Mouse (Mus musculus) c-Kit-positive CD71-positive TER-119-positive erythroid progenitor cells, embryonic 14.5 days (primary cell): ENCODE measurements around the gene Crocc2.

ENCODE experiments used
- DNase-seq: peaks from one replicate; pipeline ENCODE4 v3.0.0-alpha.2; 2013; ENCODE audit warnings: low spot score

Gene Crocc2

DNA sequence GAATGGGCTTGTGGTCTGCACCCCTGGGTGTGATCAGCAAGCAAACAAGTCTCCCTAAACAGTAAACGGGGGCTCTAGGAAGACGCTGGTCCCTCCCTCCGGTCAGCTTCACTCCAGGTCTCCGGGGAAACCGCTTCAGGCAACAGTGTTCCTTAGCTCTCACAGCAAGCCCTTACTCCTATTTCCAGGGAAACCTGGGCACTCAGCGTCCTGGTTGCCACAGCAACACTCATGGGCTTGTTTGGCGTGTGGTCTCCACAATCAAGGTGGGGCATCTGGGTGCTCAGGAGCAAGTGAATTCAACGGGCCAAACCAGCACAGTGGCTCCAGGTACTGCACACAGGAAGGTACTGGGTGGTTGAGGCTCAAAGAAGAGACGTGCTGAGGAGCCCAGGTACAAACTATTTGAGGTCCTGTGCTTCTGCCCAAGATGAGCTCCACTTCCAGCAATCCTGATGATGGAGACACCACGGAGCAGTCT is at the start of gene Crocc2:
Gene Crocc2 (plus strand): TSS at position 431 of the 481 bp plus-strand sequence.
- DNase-seq, result no peak

DNA sequence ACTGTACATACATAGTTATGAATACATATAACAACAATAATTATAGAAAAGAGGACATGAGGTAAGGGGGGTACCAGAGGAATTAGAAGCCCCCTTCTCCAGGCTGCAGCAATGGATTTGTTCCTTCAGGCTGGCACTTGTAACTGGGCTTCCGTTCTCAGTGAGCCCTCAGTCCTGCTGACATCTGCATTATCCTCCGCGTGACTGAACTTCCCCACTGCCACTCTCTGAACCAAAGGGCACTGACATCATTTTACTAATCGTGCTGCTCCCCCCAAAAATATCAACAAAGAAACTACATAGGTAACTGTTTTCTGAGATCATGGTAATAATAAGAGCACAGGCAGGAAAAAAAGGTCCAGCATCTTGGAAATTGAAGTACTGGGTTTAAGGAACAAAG is 49.7 kb upstream of the Crocc2 start:
- no peak for DNase-seq

DNA sequence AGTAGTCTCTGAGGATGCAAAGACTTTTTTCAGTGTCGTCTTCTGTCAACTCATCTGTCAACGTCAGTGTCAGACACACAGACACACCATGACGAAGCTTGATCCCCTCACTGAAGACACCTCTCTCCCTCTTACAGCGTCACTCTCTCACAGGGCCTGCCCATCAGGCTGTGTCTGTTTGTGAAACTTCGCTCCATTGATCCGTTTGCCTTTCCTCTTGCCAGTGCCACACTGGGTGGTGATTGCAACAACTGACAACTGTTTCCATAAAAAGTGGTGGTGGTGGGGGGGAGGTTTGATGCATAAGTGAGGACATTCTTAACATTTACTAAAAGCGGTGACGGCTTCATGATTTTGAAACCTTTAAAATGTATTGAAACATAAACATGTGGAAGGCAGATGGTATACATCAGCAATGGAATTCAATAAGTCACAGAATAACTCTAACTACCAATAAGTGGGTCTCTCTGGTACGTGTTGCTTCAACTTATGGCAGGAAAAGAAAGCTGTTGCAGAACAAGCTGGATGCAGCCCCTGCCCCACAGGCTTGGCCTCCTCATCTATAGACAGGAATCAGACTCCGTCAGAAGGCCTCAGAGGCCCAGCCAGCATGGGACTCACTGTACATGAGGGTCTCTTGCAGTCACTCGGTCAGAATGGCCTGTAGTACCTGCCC is 45.2 kb upstream of the Crocc2 start:
- DNase-seq, result no peak

DNA sequence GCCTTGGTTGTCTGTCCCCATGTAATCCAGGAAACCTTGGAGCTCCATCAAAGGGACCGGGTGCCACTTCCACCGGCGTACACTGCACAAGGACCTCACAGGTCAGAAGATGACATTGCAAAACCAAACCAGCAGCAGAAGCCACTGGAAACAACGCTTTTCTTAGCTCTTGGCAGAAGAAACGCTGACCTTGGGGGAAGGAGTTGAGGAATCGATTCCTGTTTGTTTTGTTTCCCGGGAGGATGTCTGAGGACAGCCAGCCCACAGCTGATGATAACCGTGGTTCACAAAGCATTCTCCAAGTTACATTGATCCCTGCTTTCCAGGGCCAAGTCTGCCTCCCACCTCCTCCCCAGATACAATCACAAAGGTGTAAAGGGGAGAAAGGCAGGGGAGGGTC is 44.5 kb upstream of the Crocc2 start:
- DNase-seq, result no peak

DNA sequence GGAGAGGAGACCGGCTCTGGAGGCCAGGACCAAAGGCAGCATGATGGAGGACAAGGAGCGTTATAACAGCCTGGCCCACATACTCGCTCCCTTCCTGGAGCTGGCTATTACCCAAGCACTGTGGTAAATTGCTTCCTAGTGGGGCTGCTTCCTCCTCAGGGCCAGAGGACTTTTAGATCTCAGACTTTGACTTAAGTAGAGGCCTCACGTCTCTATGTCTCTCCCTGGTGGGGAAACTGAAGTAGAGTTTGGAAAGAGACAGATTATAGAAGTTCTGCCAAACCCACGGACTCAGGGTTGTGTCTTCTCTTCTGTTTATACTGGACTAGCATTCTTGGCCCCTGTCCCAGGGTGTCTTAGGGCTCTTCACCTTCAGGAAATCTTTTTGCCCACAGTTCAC is 43.3 kb upstream of the Crocc2 start:
- no peak for DNase-seq

DNA sequence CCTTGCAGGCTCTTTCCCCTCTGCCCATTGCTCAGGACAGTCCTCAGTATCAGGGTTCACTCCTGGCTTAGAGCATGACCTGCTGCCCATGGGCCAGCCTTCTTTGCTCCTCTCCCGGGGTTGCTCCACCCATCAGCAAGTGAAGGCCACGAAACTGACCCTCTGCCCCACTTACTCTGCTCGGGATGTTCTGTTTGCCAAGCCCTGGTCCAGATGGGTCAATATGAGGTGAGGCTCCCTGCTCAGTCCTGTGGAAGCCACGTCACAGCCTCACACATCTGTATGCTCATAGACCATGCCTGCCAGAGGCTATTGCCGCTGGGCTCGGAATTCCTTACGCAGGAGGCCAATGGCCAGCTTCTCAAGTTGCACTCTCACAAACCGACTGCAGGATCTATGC is 40.3 kb upstream of the Crocc2 start:
- no peak for DNase-seq

DNA sequence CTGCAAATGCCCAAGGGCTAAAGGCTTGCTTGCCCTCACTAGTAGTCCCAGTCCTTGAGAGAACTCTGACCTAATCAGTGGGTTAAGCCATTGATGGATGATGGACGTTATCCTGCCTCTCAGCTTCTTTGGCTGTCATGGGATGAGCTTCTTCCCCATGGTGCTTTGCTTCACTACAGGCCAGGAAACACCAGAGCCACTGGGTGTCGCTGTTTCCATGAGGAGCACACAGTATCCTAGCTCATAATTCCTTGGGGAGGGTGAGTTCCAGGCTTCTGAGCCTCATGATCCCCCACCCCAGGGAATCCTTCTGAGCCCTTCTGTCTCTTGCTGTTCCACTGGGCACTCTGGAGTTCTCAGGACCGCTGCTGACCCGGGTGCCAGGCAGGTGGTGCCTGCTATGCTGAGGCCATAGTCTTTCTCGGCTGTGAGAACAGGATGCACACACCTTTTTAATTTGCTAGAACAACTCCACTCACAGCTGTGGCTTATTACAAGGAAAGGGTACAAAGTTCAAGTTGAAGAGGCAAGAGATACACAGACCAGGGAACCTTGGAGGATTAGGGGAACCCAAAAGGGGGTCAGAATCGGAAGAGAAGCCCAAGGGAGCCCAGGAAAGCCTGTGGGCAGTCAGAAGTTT is 39.7 kb upstream of the Crocc2 start:
- no peak for DNase-seq

DNA sequence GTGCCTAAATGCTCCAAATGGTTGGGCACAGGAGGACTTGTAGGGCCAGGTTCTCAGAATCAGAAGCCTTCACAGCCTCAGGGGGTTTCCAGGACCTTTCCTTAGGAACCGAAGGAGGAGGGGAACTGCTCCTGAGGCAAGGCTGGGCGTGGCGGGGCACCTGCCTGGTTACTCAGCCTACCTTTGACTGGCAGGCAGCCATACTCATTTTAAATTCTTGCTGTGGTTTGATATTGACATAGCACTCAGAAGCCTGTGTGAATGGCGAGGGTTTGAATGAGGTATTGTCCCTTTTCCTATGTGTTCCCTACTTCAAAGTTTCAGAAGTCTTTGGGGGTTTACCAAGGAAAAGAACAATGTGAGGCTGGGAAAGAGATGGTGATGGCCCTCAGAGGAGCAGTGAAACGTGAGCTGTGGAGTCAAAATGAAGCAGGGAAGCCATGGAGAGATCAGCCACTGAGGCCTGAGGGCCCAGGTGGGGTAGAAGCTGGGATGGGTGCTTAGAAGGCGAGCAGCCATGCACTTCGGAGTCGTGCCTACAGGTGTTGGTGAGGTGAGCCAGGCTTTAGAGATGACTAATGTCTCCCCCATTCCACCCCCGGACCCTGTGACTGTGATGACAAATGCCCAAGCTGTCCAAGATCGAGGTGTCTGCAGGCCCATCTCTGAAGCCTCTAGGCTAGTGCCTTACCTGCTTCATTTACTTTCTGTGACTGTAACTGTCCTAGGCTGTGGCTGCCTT is 38.1 kb upstream of the Crocc2 start:
- no peak for DNase-seq

DNA sequence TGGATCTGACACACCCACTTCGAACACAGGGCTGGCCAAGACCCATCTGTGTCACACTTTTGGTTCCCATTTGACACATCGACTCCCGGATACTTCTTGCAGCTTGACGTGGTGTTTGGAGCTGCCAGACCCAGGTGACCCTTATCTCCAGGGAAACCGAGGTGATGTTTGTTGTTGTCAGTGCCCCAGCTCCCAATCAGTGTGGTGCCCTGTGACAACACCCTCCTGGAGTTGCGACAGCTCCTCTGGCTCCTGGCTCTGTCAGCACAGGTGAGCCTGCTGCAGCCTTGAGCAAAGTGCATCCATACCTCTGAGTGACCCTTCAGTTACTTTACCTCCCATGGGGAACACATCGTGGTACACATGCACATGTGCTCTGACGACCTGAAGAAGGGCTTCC is 35.8 kb upstream of the Crocc2 start:
- DNase-seq, result no peak

DNA sequence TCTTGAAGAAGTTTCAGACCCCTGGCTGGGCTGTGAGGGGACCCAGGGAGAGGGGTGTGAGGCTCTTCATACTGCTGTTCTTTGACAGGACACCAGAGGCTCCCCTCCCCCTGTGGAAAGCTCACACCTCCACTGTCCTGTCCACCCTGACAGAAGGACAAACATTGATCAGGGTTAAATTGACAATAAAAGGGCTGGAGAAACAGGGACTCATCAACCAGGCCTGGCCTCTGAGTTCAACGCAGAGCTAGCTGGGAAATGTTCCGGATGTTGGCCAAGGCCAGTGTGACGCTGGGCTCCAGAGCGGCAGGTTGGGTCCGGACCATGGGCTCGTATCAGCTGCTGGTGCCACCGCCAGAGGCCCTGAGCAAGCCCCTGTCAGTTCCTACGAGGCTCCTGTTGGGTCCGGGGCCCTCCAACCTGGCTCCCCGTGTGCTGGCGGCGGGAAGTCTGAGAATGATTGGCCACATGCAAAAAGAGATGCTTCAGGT is 33.4 kb upstream of the Crocc2 start, which contains the start of gene Agxt:
Gene Agxt (plus strand): TSS at position 205 of the 491 bp plus-strand sequence.
- no peak for DNase-seq

DNA sequence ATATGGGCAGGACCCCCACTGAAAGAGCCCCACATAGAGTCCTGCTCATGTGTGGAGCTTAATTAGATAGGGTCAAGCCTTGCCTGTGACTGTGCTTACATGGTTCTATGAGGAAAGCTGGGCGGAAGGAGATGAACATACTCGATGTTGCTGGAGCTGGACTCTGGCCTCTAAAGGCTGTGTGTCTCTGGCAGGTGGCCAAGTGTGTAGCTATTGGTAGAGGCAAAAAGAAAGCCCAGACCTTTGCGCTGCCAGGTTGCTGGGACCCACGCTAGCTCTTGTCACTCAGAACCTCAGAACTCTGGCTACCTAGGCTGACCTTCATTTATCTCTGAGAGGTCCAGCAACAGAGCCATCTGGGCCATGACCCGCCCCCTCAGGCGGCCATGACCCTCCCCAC is 30.0 kb upstream of the Crocc2 start:
- no peak for DNase-seq

DNA sequence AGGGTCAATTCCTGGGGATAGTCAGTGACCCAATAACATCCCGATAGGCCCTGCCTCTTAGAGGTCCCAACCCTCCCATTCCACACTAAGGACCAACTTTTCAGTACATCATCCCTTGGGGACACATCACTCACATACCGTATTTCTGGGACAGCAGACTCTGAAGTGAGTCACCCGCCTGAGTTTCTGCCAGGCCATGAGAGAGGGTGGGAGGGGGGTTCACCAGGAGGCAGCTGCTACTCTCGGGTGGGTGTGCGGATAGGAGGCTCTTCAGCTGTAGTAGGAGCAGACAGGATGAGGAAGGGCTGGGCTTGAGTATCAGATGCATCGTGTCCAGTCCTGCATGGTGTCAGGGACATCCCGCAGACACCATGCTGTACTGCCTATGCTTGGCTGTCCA is 28.8 kb upstream of the Crocc2 start:
- no peak for DNase-seq

DNA sequence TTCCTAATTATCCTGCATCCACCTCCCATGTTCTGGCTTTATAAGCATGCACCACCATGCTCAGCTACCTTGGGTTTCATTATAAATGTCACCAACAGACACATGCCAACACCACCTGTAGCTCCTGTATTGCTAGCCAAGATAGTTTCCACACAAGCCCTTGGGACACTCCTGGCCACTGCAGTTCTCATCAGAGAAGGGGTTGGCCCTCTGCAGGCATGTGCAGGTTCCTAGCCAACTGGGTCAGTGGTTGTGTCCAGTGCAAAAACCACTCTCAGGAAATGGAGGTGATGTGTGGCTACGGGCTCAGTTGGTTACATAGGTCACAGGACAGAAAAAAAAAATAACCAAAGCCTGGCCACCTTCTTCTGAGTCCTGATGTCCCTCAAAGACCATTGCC is 25.7 kb upstream of the Crocc2 start:
- no peak for DNase-seq

DNA sequence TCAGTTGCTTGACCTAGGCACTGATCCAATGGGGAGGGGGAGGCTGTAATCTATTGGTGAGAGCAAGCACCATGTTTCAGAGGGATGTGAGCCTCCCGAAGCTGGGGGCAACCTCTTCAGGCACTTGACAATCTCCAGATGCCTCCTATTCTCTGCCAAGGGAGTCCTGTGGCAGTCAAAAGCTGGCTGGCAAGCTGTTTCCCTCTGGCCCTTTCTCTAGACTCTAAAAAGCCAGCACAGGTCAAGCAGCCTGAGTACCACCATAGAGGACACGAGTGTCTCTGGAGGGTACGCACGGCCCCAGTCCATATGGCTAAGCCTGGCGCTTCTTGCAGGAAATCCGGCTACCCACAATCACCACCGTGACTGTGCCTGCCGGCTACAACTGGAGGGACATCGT is 24.3 kb upstream of the Crocc2 start:
- no peak for DNase-seq

DNA sequence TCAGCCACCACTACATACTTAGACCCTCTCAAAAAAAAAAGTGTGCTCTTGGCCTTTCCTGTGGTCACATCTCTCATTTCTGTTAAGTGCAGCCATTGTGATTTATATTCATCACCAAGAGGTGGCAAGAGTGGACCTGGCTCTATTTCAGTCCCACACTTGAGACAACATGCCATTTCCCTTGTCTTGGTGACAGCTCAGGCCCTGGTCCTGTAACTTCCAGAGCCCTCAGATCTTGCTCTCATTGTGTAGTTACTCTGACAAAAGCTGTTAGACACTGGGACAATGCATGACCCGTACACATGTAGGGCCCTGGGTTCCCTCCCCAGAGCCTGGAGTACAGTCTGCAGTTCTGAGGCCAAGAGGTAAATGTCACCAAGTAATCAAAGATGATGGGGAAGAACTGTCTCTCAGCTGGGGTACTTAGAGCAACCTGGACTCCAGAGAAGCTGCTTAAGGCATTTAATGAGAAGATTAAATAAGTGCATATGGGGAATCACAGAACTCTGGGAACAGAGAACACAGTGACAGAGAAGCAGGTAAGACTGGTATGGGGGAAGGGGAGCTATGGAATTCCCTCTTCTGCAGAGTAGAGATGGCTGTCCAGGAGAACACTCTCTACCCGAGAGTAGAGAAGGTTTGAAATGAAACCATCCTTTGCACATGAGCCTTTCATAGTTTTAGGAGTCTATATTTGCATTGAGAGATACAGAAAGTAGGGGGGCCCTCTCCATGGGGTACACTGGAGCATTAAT is 17.4 kb upstream of the Crocc2 start:
- DNase-seq, result no peak

DNA sequence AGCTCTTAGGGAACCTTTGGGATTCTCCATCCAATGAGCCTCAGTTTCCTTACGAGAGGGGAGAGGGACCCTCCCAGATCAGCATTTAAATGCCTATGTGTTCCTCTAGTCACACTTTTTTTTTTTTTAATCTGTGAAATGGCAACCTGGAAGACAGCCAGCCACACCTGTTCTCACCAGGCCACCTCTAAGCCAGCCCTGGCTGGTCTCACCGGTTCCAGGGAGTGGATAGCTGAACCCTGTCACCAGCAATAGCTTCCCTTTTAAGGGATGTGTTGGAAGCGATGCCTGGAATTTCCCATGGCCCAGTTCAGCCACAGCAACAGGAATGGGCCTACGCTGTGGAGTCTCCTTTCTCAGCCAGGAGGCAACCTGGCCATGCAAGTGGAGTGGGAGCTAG is 11.0 kb upstream of the Crocc2 start:
- no peak for DNase-seq

DNA sequence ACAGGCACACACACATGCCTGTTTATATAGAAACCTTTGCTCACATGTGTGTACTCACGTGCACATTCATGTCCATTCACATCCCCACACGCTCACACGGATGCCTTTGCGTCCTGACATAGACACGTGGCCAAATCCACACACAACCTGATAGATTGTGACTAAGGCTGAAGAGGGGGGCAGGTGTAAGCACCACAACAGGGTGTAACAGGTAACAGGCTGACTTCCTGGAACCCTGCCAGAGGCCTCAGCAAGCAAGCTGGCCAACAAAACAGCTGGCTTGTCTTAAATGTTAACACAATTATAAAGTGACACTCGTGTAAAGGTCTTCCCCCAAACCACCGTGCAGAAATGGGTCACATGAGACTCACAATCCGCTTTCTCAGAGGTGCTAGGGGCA is 9.6 kb upstream of the Crocc2 start:
- DNase-seq, result no peak

DNA sequence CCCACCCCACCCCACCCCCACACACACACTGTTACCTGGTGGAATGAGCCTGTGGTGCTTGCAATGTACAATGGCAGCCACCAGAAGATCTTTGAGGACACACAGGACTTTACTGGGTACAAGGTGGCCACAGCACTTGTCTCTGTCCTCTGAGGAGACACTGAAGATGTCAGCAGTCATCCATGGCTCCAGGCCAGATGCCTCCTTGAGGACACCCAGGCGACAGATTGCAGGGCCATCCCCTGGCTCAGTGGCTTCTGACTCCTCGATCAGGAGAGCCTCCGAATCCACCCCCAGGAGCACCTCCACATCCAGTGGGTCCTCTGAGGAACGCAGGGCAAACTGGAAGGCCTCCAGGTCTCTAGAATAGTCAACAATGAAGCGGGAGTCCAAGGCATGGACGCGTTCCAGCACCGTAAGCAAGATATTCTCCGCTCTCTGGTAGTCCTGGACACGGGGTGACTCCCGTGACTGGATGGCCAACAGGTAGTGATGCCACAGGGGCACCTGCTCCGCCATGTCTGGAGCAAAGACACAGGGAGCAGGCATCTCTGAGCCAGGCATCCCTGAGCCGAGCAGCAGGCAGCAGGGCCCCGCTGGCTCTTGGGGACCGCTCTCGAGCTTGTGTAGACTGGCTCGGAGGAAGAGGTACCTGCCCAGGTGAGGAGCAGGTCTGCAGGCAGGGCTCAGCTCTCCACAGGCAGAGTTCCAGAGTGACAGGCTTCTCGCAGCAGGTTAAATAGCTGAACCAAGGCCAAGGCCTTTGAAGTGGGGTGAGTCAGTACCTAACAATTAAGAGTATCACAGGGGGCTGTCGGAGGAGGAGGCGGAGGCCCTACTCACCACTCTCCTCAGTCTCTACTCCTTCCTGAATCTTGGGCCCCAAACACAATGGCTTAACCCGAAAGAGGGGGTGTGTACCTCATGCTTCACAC is 8.7 kb upstream of the Crocc2 start:
- DNase-seq, result no peak

DNA sequence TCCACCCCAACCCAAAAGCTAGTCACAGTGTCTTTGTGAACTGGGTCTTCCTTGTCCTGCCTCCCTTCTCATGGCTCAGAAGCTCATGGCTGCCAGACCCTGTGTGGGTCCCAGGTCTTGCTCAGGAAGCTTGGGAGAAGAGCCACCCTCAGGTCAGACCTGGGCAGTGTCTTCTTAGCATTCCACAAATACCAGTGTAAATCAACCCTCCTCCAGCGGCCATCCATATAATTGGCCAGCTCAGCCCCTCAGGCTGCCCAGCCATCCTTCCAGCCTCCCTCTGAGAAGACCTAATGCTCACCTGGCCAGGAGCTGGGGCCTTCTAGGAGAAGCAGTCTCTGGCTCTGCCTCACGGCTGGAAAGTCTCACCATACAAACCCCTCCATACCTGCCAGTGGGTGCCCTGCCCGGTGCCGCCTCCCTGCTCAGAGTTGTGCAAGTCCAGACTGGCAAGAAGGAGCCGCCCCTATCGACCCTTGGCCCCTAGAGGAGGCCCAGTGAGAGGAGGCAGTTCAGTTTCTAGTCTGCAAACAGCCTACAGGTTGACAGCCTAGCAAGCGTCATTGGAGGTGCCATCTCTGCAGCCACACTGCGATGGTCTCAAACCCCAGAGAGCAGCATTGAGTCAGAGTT is 7.9 kb upstream of the Crocc2 start, which contains the start of gene 2310007B03Rik:
Gene 2310007B03Rik (minus strand): TSS at position 448 of the 633 bp plus-strand sequence.
- no peak for DNase-seq

DNA sequence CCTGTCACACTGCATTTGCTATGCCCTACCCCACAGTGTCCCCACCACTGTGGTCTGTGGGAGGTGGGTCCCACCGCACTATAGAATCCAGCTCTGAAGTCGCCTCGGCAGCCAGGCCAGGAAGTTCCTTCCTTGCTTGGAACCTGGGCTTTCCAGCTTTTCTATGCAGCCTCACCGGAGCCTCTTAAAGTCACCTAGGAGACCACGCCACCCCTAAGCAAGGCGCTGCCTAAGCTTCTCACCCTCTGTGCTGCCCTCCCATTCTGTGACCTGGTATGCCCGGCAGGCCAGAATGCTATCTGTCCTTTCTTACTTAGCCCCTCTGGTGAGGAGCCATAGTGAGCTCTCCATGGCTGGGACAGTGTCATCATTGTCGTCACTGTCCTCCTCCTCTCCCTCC is 7.2 kb upstream of the Crocc2 start:
- no peak for DNase-seq

DNA sequence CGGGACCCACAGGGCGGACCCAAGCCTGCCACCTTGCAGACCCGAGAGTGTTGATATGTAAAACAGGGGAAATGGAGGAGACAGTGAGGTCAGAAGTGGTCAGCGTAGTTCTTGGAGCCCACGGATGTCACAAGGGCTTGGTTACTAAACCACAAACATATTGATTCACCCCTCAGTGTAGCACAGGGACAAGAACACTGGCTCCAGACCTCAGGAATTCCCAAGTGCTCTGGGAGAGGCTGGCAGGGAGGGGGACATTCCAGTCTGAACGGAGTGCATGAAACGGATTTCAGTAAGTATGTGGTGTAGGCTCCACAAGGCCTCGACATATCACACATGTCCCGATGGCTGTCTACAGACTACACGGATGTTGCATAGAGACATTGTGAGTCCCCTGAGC is 6.6 kb upstream of the Crocc2 start:
- no peak for DNase-seq
